Mouse (Mus musculus) urinary bladder, postnatal 36 days (tissue): ENCODE data around the gene Gm10024.
"Not testable (repeated sequence)": the region's sequence is repeated elsewhere in the genome, so short reads cannot be mapped to it uniquely, and the experiment has no call there.

ENCODE experiments used
- DNase-seq, 2 experiments: peaks; one replicate each; pipeline ENCODE4 v3.0.0; 2022; ENCODE audit warnings: low spot score in 2 of 2, mixed read lengths in 1 of 2

Gm10024 gene

DNA sequence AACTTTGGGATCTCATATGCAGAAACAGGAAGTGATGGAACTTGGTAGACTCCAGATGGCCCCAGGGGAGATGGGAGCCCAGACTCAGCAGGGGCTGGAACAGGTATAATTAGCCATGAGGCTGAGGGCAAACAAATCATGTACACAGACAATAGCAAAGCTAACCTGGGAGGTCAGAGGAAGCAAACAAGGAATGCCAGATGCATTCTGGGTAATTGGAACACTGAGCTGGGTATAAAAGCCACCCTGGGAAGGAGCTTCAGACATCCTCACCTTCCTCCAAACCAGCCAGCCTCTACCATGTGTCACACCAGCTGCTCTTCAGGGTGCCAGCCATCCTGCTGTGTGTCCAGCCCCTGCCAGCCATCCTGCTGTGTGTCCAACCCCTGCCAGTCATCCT, at the start of gene Gm10024:
Gene Gm10024 (plus strand): TSS at position 301 of the 400 bp plus-strand sequence.
- not testable (repeated sequence) for DNase-seq

GRCm38 (mm10) chr10:77663949-77664665, 47.1 kb upstream of the Gm10024 start:
- DNase-seq: no peak

GRCm38 (mm10) chr10:77666342-77666741, 44.9 kb upstream of the Gm10024 start:
- peak in 1 of 2 experiments; percentile 13 for DNase-seq

DNA sequence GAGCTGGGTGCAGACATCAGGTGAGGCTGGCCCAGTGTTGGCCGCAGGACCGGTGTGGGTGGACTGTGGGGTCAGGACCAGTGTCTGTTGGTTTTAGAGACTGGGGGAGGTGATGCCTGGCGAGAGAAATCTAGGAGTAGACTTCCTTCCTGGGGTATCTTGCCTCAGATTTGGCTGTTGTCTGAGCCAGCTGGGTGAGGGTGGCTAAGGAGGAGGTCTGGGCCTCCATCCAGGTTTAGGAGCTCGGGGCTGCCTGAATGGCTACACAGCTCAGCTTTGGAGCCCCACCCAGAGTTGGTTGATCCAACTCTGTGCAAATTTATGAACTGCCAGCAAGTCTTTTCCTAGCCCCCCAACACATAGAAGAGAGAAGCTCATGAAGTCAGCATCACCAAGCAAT, 43.9 kb upstream of the Gm10024 start:
- DNase-seq: no peak

DNA sequence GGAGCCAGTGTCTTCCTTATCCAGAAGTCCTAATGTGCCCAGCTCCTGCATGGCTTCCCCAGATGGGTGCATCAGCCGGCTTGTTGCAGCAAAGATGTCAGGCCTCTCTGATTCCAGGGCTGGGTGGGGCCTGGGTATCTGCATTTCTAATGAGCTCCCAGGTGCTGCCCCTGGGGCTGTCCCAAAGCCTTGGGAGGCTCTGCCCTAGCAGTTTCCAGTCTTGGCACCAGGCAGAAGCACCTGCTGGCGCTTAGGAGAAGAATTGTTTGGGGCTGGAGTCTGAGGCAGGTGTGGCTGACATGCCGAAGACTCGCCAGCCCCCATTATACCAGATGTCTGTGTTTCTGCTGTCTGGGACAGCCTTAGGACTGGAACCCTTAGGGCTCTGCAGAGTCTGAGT, 40.5 kb upstream of the Gm10024 start:
- no peak for DNase-seq

DNA sequence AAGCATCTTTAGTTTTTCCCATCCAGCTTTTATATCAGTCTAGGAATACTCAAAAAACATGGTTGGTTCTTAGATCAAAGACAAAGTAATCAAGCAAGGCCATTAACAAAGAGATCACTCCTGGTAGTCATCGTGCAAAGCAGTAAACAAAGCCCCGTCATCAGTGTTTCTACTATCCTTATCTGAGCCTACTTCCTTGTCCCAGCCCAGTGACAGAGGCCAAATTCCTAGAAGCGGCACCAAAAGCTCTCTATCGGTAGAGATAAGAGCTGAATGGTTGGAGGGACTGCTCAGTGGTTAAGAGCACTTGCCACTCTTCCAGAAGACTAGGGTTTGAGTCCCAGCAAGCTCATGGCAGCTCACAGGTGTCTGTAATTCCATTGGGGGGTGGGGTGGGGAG, 39.7 kb upstream of the Gm10024 start:
- DNase-seq: no peak

DNA sequence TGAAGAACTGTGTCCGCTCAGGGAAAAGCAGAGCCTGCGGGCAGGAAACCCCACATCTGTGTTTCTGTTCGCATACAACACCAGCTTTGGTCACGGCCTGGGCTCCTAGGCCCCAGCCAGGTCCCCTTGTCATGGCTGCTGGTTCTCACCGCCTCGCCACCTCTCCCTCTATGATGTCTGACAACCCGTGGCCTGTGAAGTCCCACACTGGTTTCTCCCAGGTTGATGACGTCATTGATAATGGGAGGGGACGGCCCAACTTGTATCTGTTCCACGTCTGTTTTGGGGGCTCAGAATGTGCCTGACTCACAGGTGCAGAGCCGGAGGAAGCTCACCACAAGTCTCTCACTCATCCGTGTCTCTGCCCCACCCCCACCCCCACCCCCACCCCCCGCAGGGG, 37.5 kb upstream of the Gm10024 start:
- no peak for DNase-seq

DNA sequence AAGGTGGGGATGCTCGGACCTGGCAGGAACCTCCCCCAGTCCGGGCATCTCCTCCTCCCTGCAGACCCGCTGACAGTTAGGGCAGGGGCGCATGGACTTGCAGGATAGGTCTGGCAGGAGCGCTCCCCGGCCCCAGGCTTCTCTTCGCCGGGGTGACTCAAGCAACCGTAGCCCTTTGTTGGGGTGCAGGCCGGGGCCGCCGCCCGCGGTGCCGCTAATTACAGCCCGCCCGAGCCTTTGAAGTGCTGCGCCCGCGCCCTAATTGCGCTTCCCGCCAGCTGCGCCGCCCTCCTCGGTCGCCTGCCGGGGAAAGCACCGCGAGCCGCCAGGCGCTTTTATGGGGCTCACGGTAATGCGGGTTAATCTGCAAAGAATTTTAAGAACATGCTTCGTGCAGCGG, 33.7 kb upstream of the Gm10024 start:
- DNase-seq: no peak

GRCm38 (mm10) chr10:77682994-77683393, 28.3 kb upstream of the Gm10024 start:
- DNase-seq: no peak

DNA sequence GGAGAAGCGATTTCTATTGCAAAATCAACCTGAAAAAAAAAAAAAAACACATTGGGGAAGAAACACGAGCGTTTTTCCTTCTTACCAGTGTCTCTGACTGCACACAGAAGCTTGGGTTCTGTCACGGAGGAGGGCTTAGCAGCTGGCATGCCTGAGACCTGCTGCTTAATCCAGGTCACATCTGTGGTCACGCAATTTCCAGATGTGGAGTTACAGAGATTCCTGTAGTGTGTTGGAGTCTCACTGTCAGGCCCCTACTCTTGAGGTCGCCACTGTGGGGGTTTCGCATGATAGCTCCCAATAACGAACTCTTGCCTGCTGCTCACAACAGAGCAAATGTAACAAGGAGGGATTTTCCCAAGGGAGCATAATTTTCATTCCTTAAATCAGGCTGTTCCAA, 27.1 kb upstream of the Gm10024 start:
- DNase-seq: no peak

DNA sequence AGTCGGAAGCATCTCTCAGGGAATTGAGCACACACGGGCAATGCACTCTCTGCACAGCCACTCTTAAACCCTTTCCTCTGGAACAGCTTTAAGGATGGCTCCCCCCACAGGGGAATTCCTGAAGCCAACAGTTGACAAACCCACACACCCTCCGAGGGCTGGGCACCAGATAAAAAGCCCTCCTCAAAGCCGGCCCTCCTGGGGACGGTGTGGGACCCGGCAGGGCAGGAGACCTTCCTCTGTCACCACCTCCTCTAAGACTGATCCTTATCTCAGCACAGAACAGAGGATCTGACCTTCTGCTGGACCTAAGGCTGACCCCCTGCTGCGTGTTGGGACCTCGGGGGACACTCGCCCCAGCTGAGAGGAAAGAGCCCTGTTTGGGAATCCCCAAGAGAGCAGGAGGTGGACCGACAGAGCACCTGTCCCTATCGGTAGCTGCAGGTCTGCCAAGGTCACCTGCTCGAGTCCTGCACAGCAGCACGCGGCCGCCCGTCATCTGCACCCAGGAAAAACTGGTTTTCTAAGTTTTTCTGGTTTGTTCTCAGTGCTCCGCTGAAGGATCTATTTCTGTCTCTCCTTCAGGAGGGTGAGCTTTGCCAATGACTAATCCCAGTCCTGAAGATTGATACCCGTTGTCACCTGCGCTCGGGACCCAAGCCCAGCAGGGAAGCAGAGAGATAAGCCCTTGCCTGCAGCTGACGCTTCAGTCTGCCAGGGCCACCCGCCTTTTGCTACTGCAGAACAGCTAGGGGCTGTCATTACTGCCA, 25.2 kb upstream of the Gm10024 start, which contains the start of gene Tspear:
Gene Tspear (plus strand): TSS at position 675 of the 770 bp plus-strand sequence.
- DNase-seq: peak; percentile 63 to 75

GRCm38 (mm10) chr10:77687021-77687420, 24.2 kb upstream of the Gm10024 start:
- no peak for DNase-seq

DNA sequence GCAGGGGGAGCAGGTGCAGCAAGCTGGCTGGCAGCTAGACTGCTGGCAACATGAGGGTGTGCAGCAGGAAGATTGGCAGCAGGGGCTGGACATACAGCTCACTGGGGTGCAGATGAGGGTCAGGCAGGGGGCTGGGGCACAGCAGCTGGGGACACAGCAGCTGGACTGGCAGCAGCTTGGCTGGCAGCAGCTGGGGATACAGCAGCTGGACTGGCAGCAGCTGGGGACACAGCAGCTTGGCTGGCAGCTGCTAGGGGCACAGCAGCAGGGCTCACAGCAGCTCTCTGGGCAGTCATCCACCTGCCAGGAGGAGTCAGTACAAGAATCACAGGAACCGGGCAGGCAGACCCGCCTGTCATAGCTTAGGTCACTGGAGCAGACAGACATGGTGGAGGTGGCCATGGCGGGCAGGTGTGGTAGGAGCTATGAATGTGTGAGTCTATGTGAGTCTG, 20.9 kb upstream of the Gm10024 start, which contains the start of gene Gm19402:
Gene Gm19402 (minus strand): TSS at position 402 of the 452 bp plus-strand sequence.
- not testable (repeated sequence) for DNase-seq

DNA sequence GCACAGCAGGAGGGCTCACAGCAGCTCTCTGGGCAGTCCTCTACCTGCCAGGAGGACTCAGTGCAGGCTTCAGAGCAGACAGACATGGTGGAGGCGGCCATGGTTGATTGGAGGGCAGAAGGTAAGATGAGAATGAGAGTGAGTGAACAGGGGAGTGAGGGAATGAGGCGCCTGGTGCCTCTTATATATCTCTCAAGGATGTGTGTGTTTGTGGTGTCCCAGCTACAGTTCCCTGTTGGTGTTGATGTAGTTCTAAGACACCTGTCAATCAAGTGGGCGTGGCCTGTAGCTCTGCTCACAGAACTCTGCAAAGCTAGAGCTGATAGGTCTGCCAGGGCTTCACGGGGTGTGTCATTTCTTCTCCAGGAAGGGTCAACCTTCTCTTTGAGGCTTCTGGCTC, 14.1 kb upstream of the Gm10024 start, which contains the start of gene Gm9508:
Gene Gm9508 (minus strand): TSS at position 101 of the 400 bp plus-strand sequence.
- DNase-seq: no peak

GRCm38 (mm10) chr10:77706326-77706725, 4.9 kb upstream of the Gm10024 start, which contains the start of gene Gm10272:
Gene Gm10272 (plus strand): TSS chr10:77706626.
- no peak for DNase-seq

GRCm38 (mm10) chr10:77709831-77710230, 1.4 kb upstream of the Gm10024 start:
- DNase-seq: no peak

GRCm38 (mm10) chr10:77713734-77714133, 2.5 kb downstream of the Gm10024 start:
- no peak for DNase-seq

GRCm38 (mm10) chr10:77715507-77715906, 4.2 kb downstream of the Gm10024 start, which contains the start of gene Gm10142:
Gene Gm10142 (plus strand): TSS chr10:77715807.
- DNase-seq: no peak

- DNase-seq: not testable (repeated sequence)
These were observed 9.0 kb downstream of the Gm10024 start, which contains the start of gene Krtap12-1 for GRCm38 (mm10) chr10:77720299-77720698. Gene Krtap12-1 (plus strand): TSS chr10:77720599.

DNA sequence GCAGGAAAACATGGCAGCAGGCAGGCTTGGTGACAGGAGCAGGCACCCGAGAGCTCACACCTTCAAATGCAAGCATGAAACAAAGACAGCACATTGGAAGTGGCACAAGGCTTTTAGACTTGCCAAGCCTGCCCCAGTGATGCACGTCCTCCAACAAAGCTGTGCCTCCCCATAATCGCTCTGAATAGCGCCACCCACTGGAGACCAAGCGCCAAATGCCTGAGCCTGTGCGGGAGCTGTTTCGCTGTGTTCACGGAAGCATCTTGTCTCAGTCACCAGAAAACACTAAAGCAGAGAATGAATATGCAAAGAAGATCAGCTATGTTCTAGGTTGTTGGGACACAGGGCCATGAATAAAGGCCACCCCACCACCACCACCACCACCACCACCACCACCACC, 13.6 kb downstream of the Gm10024 start:
- no peak for DNase-seq

- DNase-seq: no peak
These were observed 14.9 kb downstream of the Gm10024 start, which contains the start of gene Gm10100 for GRCm38 (mm10) chr10:77726186-77726585. Gene Gm10100 (plus strand): TSS chr10:77726486.

GRCm38 (mm10) chr10:77728280-77728679, 17.0 kb downstream of the Gm10024 start:
- DNase-seq: no peak
